Mouse (Mus musculus): ENCODE measurements around the gene Plekha1.

DNA sequence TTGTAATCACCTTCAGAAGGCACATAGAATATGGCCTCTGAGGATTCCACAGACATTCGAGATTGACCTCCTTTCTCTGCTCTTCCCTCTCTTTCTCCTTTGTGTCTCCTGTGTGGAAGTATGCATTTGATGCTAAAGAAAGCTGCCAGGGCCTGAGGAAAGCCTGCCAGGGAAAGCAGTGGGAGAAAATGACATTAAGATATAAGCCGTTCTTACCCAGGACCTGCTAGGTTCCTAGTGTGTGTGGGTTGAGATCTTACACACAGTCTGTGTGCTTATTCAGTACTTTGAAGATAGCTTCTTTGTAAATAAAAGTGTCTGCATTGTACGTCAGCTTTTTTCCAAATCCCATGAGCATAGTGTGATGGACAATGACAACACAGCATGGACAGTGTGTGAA is 30.5 kb downstream of the Plekha1 start:
- no peak for TF ChIP-seq CTCF (IDR thresholded peaks at IDR 0.05; ENCODE audit: control insufficient read depth, insufficient read depth, insufficient read length)
- TF ChIP-seq USF1 (IDR thresholded peaks at IDR 0.05; ENCODE audit: low read depth) = no peak
- no peak for TF ChIP-seq MYOG (IDR thresholded peaks at IDR 0.05; ENCODE audit: control insufficient read depth, extremely low read depth, insufficient read length)

Data from C2C12 (cell line).